Mouse (Mus musculus) lung, embryonic 16.5 days (tissue): Measurements from ENCODE around the gene Nwd2. TPM values are rescaled to one million over a fixed set of nuclear protein-coding genes. Genes with fewer than 3 reads are reported as not detected.

Experiments
- polyA plus RNA-seq: library from polyadenylated mRNA; unstranded; fragments of >200 nt; fragmentation: Nextera tagmentation; extraction: Ambion mirVana; gene quantifications from 2 replicates; pipeline ENCODE4 v1.2.1, GENCODE M21; 2015

Gene Nwd2
- polyA plus RNA-seq, 1 experiment from 2014 or later: 0.15 TPM

Other genes with a start within 250 kb of the Nwd2 start
- 26.7 and 27.7 TPM in 2 replicates for gene 0610040J01Rik, start 163.3 kb downstream of the Nwd2 start, polyA plus RNA-seq